Mouse (Mus musculus) CH12F3 (cell line): ENCODE data around the gene Npm3.

ENCODE experiments used
- in situ Hi-C: fragments of 300-500 bp; cut with MboI; formaldehyde crosslinking; loops from 2 replicates; pipeline ENCODE4 v1.14.3; 2020; ENCODE audit warnings: low sequenced_read_pairs

Npm3 gene

GRCm38 (mm10) chr19:45736855-45737207, 12.6 kb downstream of the Npm3 start:
- in situ Hi-C loops: loop anchor here (25.0 kb wide), 1 partner anchor 525 kb away; no protein-coding TSS in a partner anchor

GRCm38 (mm10) chr19:45736241-45736640, 13.2 kb downstream of the Npm3 start:
- in situ Hi-C loops: loop anchor here (25.0 kb wide), 1 partner anchor 524 kb away; no protein-coding TSS in a partner anchor

GRCm38 (mm10) chr19:45734762-45735161, 14.6 kb downstream of the Npm3 start:
- in situ Hi-C loops: loop anchor here (25.0 kb wide), 1 partner anchor 522 kb away; no protein-coding TSS in a partner anchor

GRCm38 (mm10) chr19:45734191-45734590, 15.2 kb downstream of the Npm3 start:
- in situ Hi-C loops: loop anchor here (25.0 kb wide), 1 partner anchor 522 kb away; no protein-coding TSS in a partner anchor

- in situ Hi-C loops: loop anchor here (25.0 kb wide), 1 partner anchor 521 kb away; no protein-coding TSS in a partner anchor
Measured at GRCm38 (mm10) chr19:45733564-45733963, 15.8 kb downstream of the Npm3 start.

- in situ Hi-C loops: loop anchor here (25.0 kb wide), 1 partner anchor 519 kb away; no protein-coding TSS in a partner anchor
Measured at GRCm38 (mm10) chr19:45731658-45732057, 17.7 kb downstream of the Npm3 start.

- in situ Hi-C loops: loop anchor here (25.0 kb wide), 1 partner anchor 518 kb away; no protein-coding TSS in a partner anchor
Measured at GRCm38 (mm10) chr19:45730042-45730441, 19.3 kb downstream of the Npm3 start.

GRCm38 (mm10) chr19:45727231-45727630, 22.2 kb downstream of the Npm3 start:
- in situ Hi-C loops: loop anchor here (25.0 kb wide), 1 partner anchor 515 kb away; no protein-coding TSS in a partner anchor

GRCm38 (mm10) chr19:45725677-45726277, 23.6 kb downstream of the Npm3 start:
- in situ Hi-C loops: loop anchor here (25.0 kb wide), 1 partner anchor 513 kb away; no protein-coding TSS in a partner anchor

- in situ Hi-C loops: no loop called here
Measured at GRCm38 (mm10) chr19:45722188-45722587, 27.2 kb downstream of the Npm3 start.

- in situ Hi-C loops: no loop called here
Measured at GRCm38 (mm10) chr19:45718286-45718685, 31.1 kb downstream of the Npm3 start.

- in situ Hi-C loops: no loop called here
Measured at GRCm38 (mm10) chr19:45717493-45718220, 31.7 kb downstream of the Npm3 start.

- in situ Hi-C loops: no loop called here
Measured at GRCm38 (mm10) chr19:45708704-45709103, 40.7 kb downstream of the Npm3 start.
